Mouse (Mus musculus): ENCODE data around the gene Cyp2d34.

DNA sequence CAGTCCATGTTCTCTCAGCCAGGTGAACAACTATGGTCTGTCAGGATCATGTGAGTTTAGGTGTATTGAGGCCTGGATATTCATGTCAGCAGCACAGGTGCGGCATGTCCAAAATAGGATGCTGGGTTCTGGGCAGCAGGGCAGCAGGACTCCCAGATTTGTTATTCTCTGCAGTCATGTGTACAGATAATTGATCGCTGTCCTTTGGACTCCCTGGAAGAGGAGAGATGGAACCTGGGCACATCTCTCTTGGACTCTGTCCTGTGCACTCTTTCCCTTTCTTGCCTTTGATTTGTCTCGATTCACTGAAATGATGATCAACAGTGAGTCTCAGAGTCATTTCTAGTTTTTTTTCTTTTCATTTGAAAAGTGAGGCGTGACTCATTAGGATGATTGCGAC is 23.0 kb upstream of the Cyp2d34 start:
- TF ChIP-seq CTCF (IDR thresholded peaks at IDR 0.05; ENCODE audit: borderline replicate concordance, extremely low read depth, insufficient read depth, insufficient read length): no peak
- TF ChIP-seq POLR2A (IDR thresholded peaks at IDR 0.05; ENCODE audit: borderline replicate concordance, extremely low read depth, insufficient read depth, insufficient read length, poor library complexity, severe bottlenecking): no peak

Data from brain, embryonic 14.5 days (tissue).